Mouse (Mus musculus): ENCODE data around the gene Fam135a.

GRCm38 (mm10) chr1:24010821-24011220 lies 89.3 kb downstream of the Fam135a start:
- TF ChIP-seq CTCF (IDR thresholded peaks at IDR 0.05; ENCODE audit: borderline replicate concordance, extremely low read depth, insufficient read depth, insufficient read length) (no peak), POLR2A (IDR thresholded peaks at IDR 0.05; ENCODE audit: borderline replicate concordance, extremely low read depth, insufficient read depth, insufficient read length, poor library complexity, severe bottlenecking) (no peak)

All from brain, embryonic 14.5 days (tissue).